Mouse (Mus musculus): Measurements from ENCODE around the gene Arhgef10l. TPM values are rescaled to one million over a fixed set of nuclear protein-coding genes. Genes with fewer than 3 reads are reported as not detected.
"Not testable (repeated sequence)": the region's sequence is repeated elsewhere in the genome, so short reads cannot be mapped to it uniquely, and the experiment has no call there.

Gene Arhgef10l
- total RNA-seq, 1 experiment from 2014 or later: 5.4 TPM

- ATAC-seq (replicated peaks in 1 of 2; ENCODE audit: insufficient read depth in 1 of 2, low FRiP score in 2 of 2, low TSS enrichment in 1 of 2, low read depth in 1 of 2, poor library complexity in 2 of 2, severe bottlenecking in 2 of 2): no peak
Measured at GRCm38 (mm10) chr4:140576628-140577027, 89.2 kb downstream of the Arhgef10l start.

DNA sequence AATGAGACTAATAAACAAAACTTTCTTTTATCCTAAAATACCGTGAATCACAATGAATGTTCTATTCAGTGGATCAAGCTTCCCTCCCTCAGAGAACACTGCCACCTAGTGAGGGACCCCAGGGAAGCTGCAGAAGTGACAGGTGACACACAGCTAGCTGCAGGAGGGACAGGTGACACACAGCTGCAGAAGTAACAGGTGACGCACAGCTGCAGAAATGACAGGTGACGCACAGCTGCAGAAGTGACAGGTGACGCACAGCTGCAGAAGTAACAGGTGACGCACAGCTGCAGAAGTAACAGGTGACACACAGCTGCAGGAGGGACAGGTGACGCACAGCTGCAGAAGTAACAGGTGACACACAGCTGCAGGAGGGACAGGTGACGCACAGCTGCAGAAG, 90.9 kb downstream of the Arhgef10l start:
- not testable (repeated sequence) for ATAC-seq (replicated peaks in 1 of 2; ENCODE audit: insufficient read depth in 1 of 2, low FRiP score in 2 of 2, low TSS enrichment in 1 of 2, low read depth in 1 of 2, poor library complexity in 2 of 2, severe bottlenecking in 2 of 2)

GRCm38 (mm10) chr4:140572376-140572775, 93.4 kb downstream of the Arhgef10l start:
- no peak for ATAC-seq (replicated peaks in 1 of 2; ENCODE audit: insufficient read depth in 1 of 2, low FRiP score in 2 of 2, low TSS enrichment in 1 of 2, low read depth in 1 of 2, poor library complexity in 2 of 2, severe bottlenecking in 2 of 2)

DNA sequence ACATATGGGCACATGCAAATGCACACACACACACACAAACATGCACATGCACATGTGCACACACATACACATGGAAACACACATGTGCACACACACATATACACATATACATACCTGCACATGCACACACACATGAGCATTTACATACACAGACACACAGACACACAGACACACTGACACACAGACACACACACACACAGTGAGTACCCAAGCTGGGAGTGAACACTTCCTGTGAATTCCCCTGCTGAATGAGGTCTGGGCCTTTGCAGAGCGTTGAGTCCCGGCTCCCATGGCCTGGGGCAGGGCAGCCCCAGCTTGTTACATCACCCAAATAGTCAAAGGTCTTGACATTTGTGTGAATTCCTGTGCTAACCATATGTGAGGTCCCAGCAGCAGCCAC, 96.4 kb downstream of the Arhgef10l start:
- ATAC-seq (replicated peaks in 1 of 2; ENCODE audit: insufficient read depth in 1 of 2, low FRiP score in 2 of 2, low TSS enrichment in 1 of 2, low read depth in 1 of 2, poor library complexity in 2 of 2, severe bottlenecking in 2 of 2): no peak

DNA sequence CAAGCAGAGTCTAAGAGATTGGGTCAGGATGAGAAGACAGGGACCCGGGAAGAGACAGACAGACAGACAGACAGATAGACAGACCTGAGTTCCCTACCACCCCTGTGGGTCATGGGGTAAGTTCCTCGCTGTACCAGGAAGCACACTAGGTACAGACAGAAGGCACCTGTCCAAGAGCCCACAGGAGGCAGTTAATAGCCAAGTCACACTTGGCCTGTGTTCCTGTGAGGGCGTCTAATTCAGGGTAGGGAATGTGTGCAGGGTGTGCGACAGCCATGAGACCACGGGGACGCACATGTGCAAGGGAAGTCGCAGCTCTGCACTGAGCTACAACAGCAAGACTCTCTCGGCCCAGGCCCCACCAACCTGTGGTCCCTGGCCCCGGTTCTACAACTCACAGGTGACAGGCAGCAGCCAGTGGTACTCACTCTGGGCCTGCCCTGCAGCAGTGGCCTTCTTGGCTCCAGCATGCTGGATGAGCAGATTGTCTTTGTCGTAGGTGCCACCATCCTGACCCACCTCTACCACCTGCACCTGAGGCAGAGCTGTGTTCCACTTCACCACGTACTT, 97.8 kb downstream of the Arhgef10l start:
- no peak for ATAC-seq (replicated peaks in 1 of 2; ENCODE audit: insufficient read depth in 1 of 2, low FRiP score in 2 of 2, low TSS enrichment in 1 of 2, low read depth in 1 of 2, poor library complexity in 2 of 2, severe bottlenecking in 2 of 2)

DNA sequence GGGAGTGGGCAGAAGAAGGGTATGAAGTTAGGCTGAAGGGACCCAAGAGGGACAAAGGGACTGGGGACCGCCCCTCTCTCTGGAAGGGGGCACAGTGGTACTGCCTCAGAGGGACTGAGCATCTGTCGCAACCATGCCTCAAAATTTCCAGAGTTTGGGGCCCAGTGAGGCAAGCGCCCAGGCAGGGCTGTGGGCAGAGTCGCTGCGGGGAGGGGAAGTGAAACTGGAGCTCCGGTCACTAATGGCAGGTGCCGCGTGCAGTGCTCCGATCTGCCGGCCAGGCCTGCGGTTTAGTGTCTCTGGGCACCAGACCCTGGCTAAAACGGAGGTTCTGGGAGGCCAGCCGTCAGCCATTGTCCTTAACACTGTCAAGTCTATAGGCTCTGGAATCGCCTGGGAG, 99.0 kb downstream of the Arhgef10l start:
- peak; percentile 65 to 73; a peak in 2 of 4 replicates for ATAC-seq (replicated peaks in 1 of 2; ENCODE audit: insufficient read depth in 1 of 2, low FRiP score in 2 of 2, low TSS enrichment in 1 of 2, low read depth in 1 of 2, poor library complexity in 2 of 2, severe bottlenecking in 2 of 2)

DNA sequence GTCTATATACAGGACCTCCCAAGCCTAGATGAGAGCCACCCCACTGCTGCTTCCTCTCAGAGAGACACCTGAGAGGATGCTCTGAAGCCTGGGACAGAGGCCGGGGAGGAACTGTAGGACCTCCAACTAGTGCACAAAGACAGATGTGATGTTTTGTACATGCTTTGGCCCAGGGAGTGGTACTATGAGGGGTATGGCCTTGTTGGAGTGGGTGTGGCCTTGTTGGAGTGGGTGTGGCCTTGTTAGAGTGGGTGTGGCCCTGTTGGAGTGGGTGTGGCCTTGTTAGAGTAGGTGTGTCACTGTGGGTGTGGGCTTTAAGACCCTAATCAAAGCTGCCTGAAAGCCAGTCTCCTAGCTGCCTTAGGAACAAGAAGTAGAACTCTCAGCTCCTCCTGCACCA, 101.4 kb downstream of the Arhgef10l start:
- ATAC-seq (replicated peaks in 1 of 2; ENCODE audit: insufficient read depth in 1 of 2, low FRiP score in 2 of 2, low TSS enrichment in 1 of 2, low read depth in 1 of 2, poor library complexity in 2 of 2, severe bottlenecking in 2 of 2): not testable (repeated sequence)

DNA sequence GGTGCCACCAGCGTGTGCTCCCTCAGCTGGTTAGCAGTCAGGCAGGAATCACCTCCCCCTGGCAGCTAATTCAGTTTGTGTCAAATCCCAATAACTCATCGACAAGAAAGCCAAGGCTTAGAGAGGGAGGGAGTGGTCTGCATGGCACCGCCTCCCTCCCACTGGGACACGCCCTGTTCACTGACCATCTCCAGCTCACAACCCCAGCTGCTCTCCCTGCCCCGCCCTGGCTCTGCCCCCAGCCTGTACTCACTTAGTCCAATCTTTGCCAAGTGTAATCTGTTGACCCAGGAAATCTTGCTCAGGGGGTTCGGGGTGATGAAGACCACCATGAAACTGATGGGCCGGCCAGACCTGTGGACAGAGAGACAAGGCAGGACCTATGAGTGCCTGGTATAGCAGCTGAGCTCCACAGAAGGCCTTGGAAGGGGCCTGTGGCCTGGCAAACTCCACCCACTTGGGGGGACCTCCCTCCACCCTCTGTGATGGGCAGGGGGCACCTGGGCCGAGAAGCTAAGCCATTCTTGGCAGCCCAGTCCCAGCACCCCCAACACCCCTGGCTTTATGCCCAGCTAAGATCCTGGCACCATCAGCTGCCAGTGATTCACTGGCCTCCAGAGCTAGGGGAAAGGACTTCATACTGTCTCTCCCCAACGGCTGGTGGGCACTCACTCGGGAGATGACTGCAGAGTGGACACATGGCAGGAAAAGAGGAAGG, 103.2 kb downstream of the Arhgef10l start:
- ATAC-seq (replicated peaks in 1 of 2; ENCODE audit: insufficient read depth in 1 of 2, low FRiP score in 2 of 2, low TSS enrichment in 1 of 2, low read depth in 1 of 2, poor library complexity in 2 of 2, severe bottlenecking in 2 of 2): no peak

DNA sequence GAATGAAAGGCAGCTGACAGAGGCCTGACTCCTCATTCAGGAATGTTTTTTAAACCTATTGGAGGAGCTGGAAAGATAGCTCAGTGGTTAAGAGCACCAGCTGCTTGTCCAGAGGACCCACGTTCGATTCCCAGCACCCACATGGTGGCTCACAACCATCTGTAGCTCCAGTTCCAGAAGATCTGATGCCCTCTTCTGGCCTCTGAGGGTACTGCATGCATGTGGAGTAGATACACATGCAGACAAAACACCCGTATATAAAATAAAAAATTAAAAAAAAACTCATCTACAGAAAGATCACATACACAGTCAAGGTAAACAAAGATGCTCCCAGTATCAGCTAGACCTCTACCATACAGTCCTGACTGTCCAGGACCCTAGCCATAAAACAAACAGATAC, 104.1 kb downstream of the Arhgef10l start:
- ATAC-seq (replicated peaks in 1 of 2; ENCODE audit: insufficient read depth in 1 of 2, low FRiP score in 2 of 2, low TSS enrichment in 1 of 2, low read depth in 1 of 2, poor library complexity in 2 of 2, severe bottlenecking in 2 of 2): no peak

GRCm38 (mm10) chr4:140559862-140560261, 106.0 kb downstream of the Arhgef10l start:
- no peak for ATAC-seq (replicated peaks in 1 of 2; ENCODE audit: insufficient read depth in 1 of 2, low FRiP score in 2 of 2, low TSS enrichment in 1 of 2, low read depth in 1 of 2, poor library complexity in 2 of 2, severe bottlenecking in 2 of 2)

- no peak for ATAC-seq (replicated peaks in 1 of 2; ENCODE audit: insufficient read depth in 1 of 2, low FRiP score in 2 of 2, low TSS enrichment in 1 of 2, low read depth in 1 of 2, poor library complexity in 2 of 2, severe bottlenecking in 2 of 2)
Measured at GRCm38 (mm10) chr4:140558193-140558592, 107.6 kb downstream of the Arhgef10l start.

GRCm38 (mm10) chr4:140556561-140556960, 109.3 kb downstream of the Arhgef10l start:
- ATAC-seq (replicated peaks in 1 of 2; ENCODE audit: insufficient read depth in 1 of 2, low FRiP score in 2 of 2, low TSS enrichment in 1 of 2, low read depth in 1 of 2, poor library complexity in 2 of 2, severe bottlenecking in 2 of 2): no peak

DNA sequence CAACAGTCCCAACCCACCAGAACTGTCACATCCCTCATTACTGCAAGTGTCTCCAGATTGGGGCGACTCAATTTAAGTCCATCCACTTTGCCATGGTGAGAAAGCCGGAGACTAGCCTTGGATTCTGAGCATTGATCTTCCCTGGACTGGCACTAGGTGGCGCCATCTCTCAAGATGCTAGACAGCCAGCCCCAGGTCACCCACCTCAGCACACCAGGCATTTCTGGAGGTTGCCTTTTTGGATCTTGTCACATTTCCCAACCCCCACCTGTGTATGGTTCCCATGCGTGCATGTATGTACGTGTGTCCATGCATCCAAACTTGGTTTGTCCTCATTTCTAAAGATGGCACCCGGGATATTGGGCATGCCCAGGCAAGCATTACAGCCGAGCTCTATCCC, 110.5 kb downstream of the Arhgef10l start:
- peak; percentile 54 to 67; a peak in 3 of 4 replicates for ATAC-seq (replicated peaks in 1 of 2; ENCODE audit: insufficient read depth in 1 of 2, low FRiP score in 2 of 2, low TSS enrichment in 1 of 2, low read depth in 1 of 2, poor library complexity in 2 of 2, severe bottlenecking in 2 of 2)

- ATAC-seq (replicated peaks in 1 of 2; ENCODE audit: insufficient read depth in 1 of 2, low FRiP score in 2 of 2, low TSS enrichment in 1 of 2, low read depth in 1 of 2, poor library complexity in 2 of 2, severe bottlenecking in 2 of 2): no peak
Measured at GRCm38 (mm10) chr4:140554552-140554951, 111.3 kb downstream of the Arhgef10l start.

DNA sequence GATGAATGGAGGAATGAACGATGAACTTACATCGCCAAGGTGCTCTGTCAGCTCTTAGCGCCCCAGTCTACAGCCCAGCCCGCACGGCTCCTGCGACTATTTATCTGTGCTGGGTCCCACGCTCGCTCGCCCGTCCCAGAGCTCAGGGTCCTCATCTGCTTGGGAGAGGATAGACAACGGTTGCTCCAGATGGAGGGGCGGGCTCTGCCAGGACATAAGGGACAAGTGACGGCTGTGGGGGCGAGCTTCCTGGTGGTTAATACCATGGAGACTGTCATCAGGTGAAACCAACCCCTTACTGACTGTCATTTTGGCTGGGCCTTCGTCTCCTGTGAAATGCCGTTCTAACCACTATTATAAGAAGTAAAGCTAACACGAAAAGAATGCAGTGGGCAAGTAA, 114.0 kb downstream of the Arhgef10l start:
- ATAC-seq (replicated peaks in 1 of 2; ENCODE audit: insufficient read depth in 1 of 2, low FRiP score in 2 of 2, low TSS enrichment in 1 of 2, low read depth in 1 of 2, poor library complexity in 2 of 2, severe bottlenecking in 2 of 2): no peak

GRCm38 (mm10) chr4:140550670-140551069, 115.1 kb downstream of the Arhgef10l start:
- ATAC-seq (replicated peaks in 1 of 2; ENCODE audit: insufficient read depth in 1 of 2, low FRiP score in 2 of 2, low TSS enrichment in 1 of 2, low read depth in 1 of 2, poor library complexity in 2 of 2, severe bottlenecking in 2 of 2): no peak

DNA sequence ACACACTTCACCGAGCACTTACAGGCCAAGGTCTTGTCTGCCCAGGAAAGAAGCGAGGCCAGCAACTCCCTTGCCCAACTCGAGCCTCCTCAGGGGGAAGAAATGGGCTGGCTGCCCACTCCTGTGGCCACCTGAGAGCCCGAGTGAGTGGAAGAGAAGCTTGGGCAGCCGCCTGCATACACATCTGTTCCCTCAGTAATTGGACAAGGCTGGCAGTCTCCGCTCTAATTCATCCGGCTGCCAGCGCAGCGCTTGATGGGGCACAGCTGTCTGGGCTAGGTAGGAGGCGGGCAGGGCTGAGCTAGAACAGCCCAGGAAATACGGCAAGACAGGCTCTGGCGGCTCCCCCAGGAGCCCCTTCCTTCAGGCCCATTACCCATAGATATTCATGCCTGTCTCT, 115.8 kb downstream of the Arhgef10l start:
- no peak for ATAC-seq (replicated peaks in 1 of 2; ENCODE audit: insufficient read depth in 1 of 2, low FRiP score in 2 of 2, low TSS enrichment in 1 of 2, low read depth in 1 of 2, poor library complexity in 2 of 2, severe bottlenecking in 2 of 2)

- peak in 1 of 2 experiments; percentile 53; a peak in 3 of 4 replicates for ATAC-seq (replicated peaks in 1 of 2; ENCODE audit: insufficient read depth in 1 of 2, low FRiP score in 2 of 2, low TSS enrichment in 1 of 2, low read depth in 1 of 2, poor library complexity in 2 of 2, severe bottlenecking in 2 of 2)
Measured at GRCm38 (mm10) chr4:140547488-140547887, 118.3 kb downstream of the Arhgef10l start.

- peak in 1 of 2 experiments; percentile 50; a peak in 1 of 4 replicates for ATAC-seq (replicated peaks in 1 of 2; ENCODE audit: insufficient read depth in 1 of 2, low FRiP score in 2 of 2, low TSS enrichment in 1 of 2, low read depth in 1 of 2, poor library complexity in 2 of 2, severe bottlenecking in 2 of 2)
Measured at GRCm38 (mm10) chr4:140539125-140539524, 126.7 kb downstream of the Arhgef10l start.
